Mouse (Mus musculus): ENCODE data around the gene Vmp1. TPM values are rescaled to one million over a fixed set of nuclear protein-coding genes. Genes with fewer than 3 reads are reported as not detected.

Gene Vmp1
- total and polyA plus RNA-seq, 3 experiments, result 80.9 to 209 (median 167) TPM

GRCm38 (mm10) chr11:86719390-86719789 lies 35.8 kb upstream of the Vmp1 start:
- peak; percentile 73 for DNase-seq (ENCODE audit: extremely low read depth)
- Histone ChIP-seq H3K4me1 (ENCODE audit: control insufficient read depth in 1 of 2, insufficient read depth in 2 of 2) (peaks cover 5 to 81% of the 10 kb centered on the region in 2 experiments; a peak in 3 of 4 replicates), H3K27ac (ENCODE audit: insufficient read depth, low read depth) (0 out of 2 replicates have a peak overlapping the region, but pooled peaks have one; percentile 7), H3K4me2 (ENCODE audit: insufficient read depth, low read depth, poor library complexity, severe bottlenecking) (no peak overlapping the region; the same call in 1 of the 2 replicates), H3K79me2 (replicated peaks; ENCODE audit: control insufficient read depth, extremely low read depth, insufficient read depth, poor library complexity, severe bottlenecking) (peaks cover 21% of the 10 kb centered on the region), H3K4me3 (replicated peaks in 1 of 3; ENCODE audit: low read depth in 2 of 3, low read length in 2 of 3, poor library complexity in 1 of 3) (no peak overlapping the region), H3K36me3 (replicated peaks in 1 of 2; ENCODE audit: control insufficient read depth in 1 of 2, insufficient read depth in 1 of 2, low read length in 1 of 2) (peaks cover 44 to 69% of the 10 kb centered on the region in 2 experiments), H3K9me3 (replicated peaks; ENCODE audit: low read length) (no peaks in the 10 kb centered on the region), H3K27me3 (replicated peaks) (no peaks in the 10 kb centered on the region), H3K9ac (ENCODE audit: insufficient read depth, low read depth) (no peak overlapping the region)
- in situ Hi-C loops (cut with MboI; ENCODE audit: low pct_ligation_motif_present, low pct_unique_long_range_greater_than_20kb, low sequenced_read_pairs) (no loop called here), dilution Hi-C loops (cut with MboI; ENCODE audit: extremely low pct_ligation_motif_present, extremely low pct_unique_long_range_greater_than_20kb, low sequenced_read_pairs) (no loop called here)
- TF ChIP-seq CHD2 (IDR thresholded peaks at IDR 0.05; ENCODE audit: low read length) (no peak), ELF1 (IDR thresholded peaks at IDR 0.05; ENCODE audit: low read depth, low read length) (no peak), USF1 (IDR thresholded peaks at IDR 0.05; ENCODE audit: low read depth, low read length) (no peak), E2F4 (IDR thresholded peaks at IDR 0.05; ENCODE audit: insufficient replicate concordance, low read depth, low read length) (no peak), CTCF (conservative IDR thresholded peaks at IDR 0.05 in 1 of 2, IDR thresholded peaks at IDR 0.05 in 1 of 2; ENCODE audit: low read depth in 2 of 2, low read length in 2 of 2) (no peak), SIN3A (IDR thresholded peaks at IDR 0.05; ENCODE audit: low read length) (peak; percentile 51; the same call in 1 of the 2 replicates), GABPA (IDR thresholded peaks at IDR 0.05; ENCODE audit: insufficient replicate concordance, low read depth, low read length) (no peak), PAX5 (IDR thresholded peaks at IDR 0.05; ENCODE audit: low read length) (no peak), KAT2A (IDR thresholded peaks at IDR 0.05; ENCODE audit: insufficient replicate concordance, low read length) (no peak), TCF12 (IDR thresholded peaks at IDR 0.05; ENCODE audit: low read depth, low read length) (peak; percentile 57), POLR2AphosphoS2 (IDR thresholded peaks at IDR 0.05; ENCODE audit: low read depth, low read length) (no peak), MAZ (IDR thresholded peaks at IDR 0.05; ENCODE audit: low read depth, low read length) (no peak), TBP (conservative IDR thresholded peaks at IDR 0.05; ENCODE audit: low read depth, low read length) (no peak), ZMIZ1 (IDR thresholded peaks at IDR 0.05; ENCODE audit: low read depth, low read length) (no peak), JUND (conservative IDR thresholded peaks at IDR 0.05; ENCODE audit: low read depth, low read length) (no peak), USF2 (conservative IDR thresholded peaks at IDR 0.05; ENCODE audit: low read depth, low read length) (no peak), MYC (IDR thresholded peaks at IDR 0.05; ENCODE audit: low read depth, low read length) (no peak), ZC3H11A (IDR thresholded peaks at IDR 0.05; ENCODE audit: low read depth, low read length) (no peak), ZNF384 (IDR thresholded peaks at IDR 0.05; ENCODE audit: low read depth, low read length) (no peak; the same call in 1 of the 2 replicates), RAD21 (IDR thresholded peaks at IDR 0.05; ENCODE audit: low read depth, low read length) (no peak), SMC3 (IDR thresholded peaks at IDR 0.05; ENCODE audit: low read depth, low read length) (no peak), ZKSCAN1 (IDR thresholded peaks at IDR 0.05; ENCODE audit: borderline replicate concordance, low read depth, low read length) (no peak), MEF2A (IDR thresholded peaks at IDR 0.05; ENCODE audit: borderline replicate concordance, low read depth, low read length) (0 out of 2 replicates have a peak, but pooled peaks have one; percentile 10), MAFK (IDR thresholded peaks at IDR 0.05; ENCODE audit: insufficient replicate concordance, low read length) (no peak), ETS1 (conservative IDR thresholded peaks at IDR 0.05; ENCODE audit: low read depth, low read length) (peak; percentile 84), HCFC1 (IDR thresholded peaks at IDR 0.05; ENCODE audit: low read depth, low read length) (no peak), IRF4 (IDR thresholded peaks at IDR 0.05; ENCODE audit: low read depth, low read length) (no peak), MAX (IDR thresholded peaks at IDR 0.05; ENCODE audit: low read length) (no peak), NRF1 (IDR thresholded peaks at IDR 0.05; ENCODE audit: low read depth, low read length) (no peak), BHLHE40 (IDR thresholded peaks at IDR 0.05; ENCODE audit: low read depth, low read length) (peak; percentile 67; the same call in 1 of the 2 replicates), JUN (IDR thresholded peaks at IDR 0.05; ENCODE audit: insufficient read depth, low read depth, low read length) (no peak), EP300 (IDR thresholded peaks at IDR 0.05; ENCODE audit: low read length) (peak; percentile 78), NELFE (IDR thresholded peaks at IDR 0.05; ENCODE audit: low read depth, low read length) (no peak)

Data from CH12.LX (cell line).